Mouse (Mus musculus) common myeloid progenitor, adult 5-6 weeks (primary cell): ENCODE data around the gene Sigirr. TPM values are rescaled to one million over a fixed set of nuclear protein-coding genes. Genes with fewer than 3 reads are reported as not detected.

ENCODE experiments used
- ATAC-seq: replicated peaks from 2 replicates; pipeline ENCODE4 v1.8.0; 2016; ENCODE audit warnings: low read depth, mild to moderate bottlenecking, moderate TSS enrichment, inconsistent platforms; ENCODE audit not compliant: poor library complexity, severe bottlenecking
- total RNA-seq: library from RNA; stranded (forward); fragments of 200-1000, 187-1606 nt; gene quantifications from 2 replicates; pipeline ENCODE4 v1.2.3, GENCODE M21; 2017

The Sigirr gene
- total RNA-seq, 1 experiment from 2014 or later: 17.7 TPM

DNA sequence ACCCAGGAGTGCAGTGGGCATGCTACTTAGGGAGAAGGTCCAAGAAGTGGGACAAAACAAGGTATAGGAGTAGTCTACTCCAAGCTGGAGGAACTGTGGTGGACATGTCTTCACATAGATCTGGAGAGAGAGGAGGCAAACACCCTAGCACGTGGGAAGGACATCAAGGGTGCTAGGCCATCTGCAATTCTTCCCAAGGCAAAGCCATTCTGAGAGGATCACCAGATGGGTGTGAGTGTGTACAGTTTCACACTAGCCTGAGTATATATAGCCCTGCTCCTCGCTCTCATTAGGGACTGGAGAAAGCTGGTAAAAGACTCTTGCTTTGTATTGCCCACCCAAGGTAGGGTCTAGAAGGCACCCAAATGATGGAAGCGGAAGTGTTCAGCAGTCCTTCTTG lies 37.0 kb downstream of the Sigirr start:
- no peak for ATAC-seq

GRCm38 (mm10) chr7:141062525-141062924 lies 37.8 kb downstream of the Sigirr start:
- no peak for ATAC-seq

DNA sequence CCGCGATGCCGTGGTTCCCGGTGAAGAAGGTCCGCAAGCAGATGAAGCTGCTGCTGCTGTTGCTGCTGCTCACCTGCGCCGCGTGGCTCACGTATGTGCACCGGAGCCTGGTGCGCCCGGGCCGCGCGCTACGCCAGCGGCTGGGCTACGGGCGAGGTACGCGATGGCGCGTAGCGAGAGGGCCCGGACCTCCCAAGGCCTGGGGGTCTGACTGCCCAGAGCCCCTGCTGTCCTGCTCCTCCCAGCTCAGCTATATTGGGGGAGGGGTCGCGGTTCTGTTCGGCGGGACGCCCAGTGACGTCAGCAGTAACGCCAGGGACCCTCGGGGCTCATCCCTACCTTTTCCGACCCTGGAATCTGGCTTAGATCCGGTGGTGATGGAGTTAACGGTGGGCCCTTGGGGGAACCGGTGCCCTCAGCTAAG lies 39.1 kb downstream of the Sigirr start:
- no peak for ATAC-seq

- ATAC-seq: peak; percentile 40
These were observed 39.7 kb downstream of the Sigirr start, which contains the start of gene B4galnt4 for GRCm38 (mm10) chr7:141060426-141061242. Gene B4galnt4 (plus strand): TSS chr7:141061104.

GRCm38 (mm10) chr7:141059929-141060328 lies 40.4 kb downstream of the Sigirr start:
- no peak for ATAC-seq

DNA sequence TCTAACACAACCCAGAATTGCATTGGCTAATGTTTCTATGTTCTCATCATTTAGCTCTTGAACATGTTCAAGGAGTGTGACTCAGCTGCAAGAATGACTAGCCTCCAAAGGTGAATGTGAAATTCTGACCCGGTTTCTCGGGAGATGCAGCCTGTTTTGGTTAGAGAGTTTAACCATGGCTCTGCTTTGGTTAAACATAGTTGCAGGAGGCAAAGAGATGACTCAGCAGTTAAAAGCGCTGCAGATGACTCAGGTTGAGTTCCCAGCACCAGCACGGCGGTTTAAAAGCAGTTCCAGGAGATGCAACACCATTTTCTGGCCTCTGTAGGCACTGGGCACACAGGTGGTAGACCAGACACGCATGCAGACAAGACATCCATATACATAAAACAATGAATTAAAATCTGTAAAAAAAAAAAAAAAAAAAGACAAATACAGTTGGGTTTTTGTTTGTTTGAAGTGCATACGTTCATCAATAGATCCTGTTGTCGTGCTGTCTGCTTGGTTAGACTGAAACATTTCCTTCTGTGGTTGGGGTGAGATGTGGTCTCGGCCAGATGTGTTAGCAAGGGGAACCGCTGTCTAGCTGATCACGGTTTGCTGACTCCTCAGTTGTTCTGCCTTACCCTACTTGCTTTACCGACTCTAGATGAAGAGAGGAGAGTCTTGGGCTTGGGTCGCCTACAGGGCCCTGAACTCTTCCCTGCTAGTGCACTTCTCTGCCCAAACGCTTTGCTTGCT lies 41.6 kb downstream of the Sigirr start:
- no peak for ATAC-seq

DNA sequence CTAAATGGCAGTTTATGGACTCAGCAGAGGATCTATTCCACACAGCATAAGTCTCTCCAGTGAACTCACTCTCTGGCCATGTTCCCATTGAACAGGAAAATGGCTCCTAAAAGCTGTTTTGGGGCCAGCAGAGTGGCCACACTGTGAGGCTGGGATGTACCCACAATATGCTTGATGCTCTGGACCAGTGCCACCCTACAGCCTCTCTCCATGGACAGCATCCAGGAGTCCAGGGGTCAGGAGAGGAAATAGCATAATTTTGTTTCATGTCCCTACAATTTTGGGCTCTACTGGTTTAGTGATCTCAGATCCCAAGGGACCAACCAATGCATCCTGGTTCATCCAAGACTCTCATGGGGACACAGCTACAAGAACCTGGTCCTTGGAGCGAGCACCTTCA lies 42.8 kb downstream of the Sigirr start:
- ATAC-seq: no peak

- ATAC-seq: peak; percentile 39; the same call in 1 of the 2 replicates
These were observed 43.4 kb downstream of the Sigirr start for GRCm38 (mm10) chr7:141056976-141057375.

DNA sequence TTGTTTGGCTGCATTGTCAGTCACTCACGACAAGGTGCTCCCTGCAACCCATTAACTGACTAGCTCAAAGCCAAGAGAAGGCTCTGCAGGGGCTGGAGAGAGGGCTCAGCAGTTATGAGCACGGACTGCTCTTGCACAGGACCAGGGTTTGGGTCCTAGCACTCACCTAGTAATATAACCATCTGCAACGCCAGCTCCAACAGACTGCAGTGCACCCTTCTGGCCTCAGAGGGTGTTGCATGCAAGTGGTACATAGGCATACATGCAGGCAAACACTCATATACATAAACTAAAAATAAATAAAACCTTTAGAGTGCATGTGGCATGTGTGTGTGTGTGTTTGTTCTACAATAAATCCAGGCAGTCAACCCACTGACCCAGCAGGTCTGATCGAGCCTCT lies 44.6 kb downstream of the Sigirr start:
- ATAC-seq: no peak

DNA sequence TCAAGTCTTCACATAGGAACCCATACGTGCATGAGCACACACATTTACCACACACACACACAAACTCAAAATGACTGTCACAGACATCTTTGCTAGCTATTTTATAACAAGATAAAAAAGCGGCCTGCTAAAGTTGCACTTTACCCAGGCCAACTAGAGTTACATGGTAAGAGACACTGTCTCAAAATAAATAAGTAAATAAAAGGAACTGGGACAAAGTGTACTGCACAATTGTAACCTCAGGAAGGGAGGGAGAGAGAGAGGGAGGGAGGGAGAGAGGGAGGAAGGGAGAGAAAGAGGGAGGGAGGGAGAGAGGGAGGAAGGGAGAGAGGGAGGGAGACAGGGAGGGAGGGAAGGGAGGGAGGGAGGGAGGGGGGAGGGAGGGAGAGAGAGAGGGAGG lies 48.0 kb downstream of the Sigirr start:
- ATAC-seq: no peak

- no peak for ATAC-seq
These were observed 48.4 kb downstream of the Sigirr start for GRCm38 (mm10) chr7:141052016-141052415.

DNA sequence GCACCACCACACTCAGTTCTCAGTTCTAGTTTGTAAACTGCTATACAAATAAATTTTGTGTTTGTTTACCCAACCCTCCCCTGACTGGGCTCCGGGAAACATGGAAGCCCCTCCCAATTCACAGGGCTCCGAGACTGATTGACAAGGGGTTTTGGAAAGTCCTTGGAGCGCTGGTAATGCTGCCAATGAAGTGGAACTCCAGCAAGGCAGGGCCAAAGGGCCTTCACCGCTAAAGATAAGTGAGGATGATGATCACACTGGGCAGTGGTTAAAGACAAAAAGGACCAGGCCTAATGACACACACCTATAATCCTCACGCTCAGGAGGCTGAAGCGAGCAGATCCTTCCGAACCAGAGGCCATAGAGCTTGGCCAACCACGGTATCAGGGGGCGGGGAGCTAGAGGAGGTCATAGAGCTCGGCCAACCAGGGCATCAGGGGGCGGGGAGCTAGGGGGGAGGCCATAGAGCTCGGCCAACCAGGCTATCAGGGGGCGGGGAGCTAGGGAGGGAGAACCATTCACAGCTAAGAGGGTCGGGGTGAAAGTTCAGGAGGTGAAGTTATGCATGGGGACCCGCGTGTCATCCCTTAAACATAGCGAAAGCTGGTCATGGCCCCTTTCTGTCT lies 49.2 kb downstream of the Sigirr start:
- no peak for ATAC-seq

DNA sequence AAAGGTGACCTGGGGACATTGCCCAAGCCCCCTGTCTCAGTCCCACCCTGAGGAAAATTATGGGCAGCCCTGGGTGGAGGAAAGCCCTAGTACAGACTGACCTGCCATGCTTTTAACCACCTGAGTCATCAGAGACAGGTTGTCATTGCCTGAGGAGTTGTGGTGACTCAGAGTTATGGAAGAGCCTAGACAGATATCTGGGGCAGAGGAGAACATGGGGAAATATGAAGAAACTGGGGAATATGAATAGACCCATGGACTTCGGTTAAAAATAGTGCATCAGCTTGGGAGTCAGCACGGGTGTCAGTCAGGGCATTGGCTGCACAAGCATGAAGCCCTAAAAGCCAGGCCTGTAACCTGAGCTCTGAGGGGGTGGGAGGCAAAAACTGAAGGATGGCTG lies 51.0 kb downstream of the Sigirr start:
- no peak for ATAC-seq

GRCm38 (mm10) chr7:141048226-141049218 lies 51.9 kb downstream of the Sigirr start:
- peak; percentile 64 for ATAC-seq

- peak; percentile 12; the same call in 1 of the 2 replicates for ATAC-seq
These were observed 52.7 kb downstream of the Sigirr start for GRCm38 (mm10) chr7:141047581-141048225.

DNA sequence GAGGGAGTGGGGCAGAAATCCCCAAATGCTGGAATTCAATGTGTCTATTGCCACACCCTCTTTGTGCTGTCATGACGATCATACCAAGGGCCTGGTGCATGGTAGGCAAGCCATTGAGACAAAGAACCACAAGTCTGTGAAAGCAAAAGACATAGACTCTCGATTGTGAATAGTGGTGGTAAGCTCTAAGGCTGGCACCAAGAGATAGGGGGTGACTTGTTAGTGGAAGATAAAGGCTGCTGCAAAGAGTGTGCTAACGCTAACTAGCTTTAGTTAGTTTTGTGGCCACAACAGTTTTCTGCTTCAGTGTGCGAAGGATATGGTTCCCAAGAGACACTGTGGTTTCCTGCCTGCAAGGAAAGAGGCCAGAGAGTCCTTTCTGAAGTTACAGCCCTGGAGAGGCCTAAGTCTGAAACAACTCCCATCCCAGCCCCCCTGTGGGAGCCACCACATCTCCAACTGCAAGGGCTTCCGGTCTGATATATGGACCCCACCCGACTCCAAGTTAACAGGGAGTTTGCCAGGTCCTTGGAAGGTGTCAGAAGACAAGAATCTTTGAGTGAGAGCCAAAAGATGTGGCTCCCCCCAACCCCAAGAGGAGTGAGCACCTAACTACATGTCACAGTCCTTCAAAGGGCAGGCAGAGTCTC lies 53.3 kb downstream of the Sigirr start:
- ATAC-seq: peak; percentile 77

GRCm38 (mm10) chr7:141042539-141042938 lies 57.8 kb downstream of the Sigirr start:
- peak; percentile 6; the same call in 1 of the 2 replicates for ATAC-seq

- ATAC-seq: peak; percentile 26; the same call in 1 of the 2 replicates
These were observed 58.7 kb downstream of the Sigirr start for GRCm38 (mm10) chr7:141041661-141042060.
